Mouse (Mus musculus) heart, embryonic 15.5 days (tissue): ENCODE results near the gene Tmem62. TPM values are rescaled to one million over a fixed set of nuclear protein-coding genes. Genes with fewer than 3 reads are reported as not detected.
A peak's percentile ranks its signal among the peaks of the same experiment; 100 is the strongest.
"Not testable (repeated sequence)": the region's sequence is repeated elsewhere in the genome, so short reads cannot be mapped to it uniquely, and the experiment has no call there.

Experiments
- ATAC-seq: fragments of 200-750 bp; cut with Nextera tagmentation; replicated peaks from 2 replicates; pipeline ENCODE4 v1.8.0; 2017; ENCODE audit warnings: low read depth, moderate TSS enrichment; ENCODE audit not compliant: insufficient number of reproducible peaks, insufficient read depth, low FRiP score
- H3K27ac ChIP-seq: fragments of 300-500 bp; sonication (generic); 2 replicates; pipeline ENCODE4 v1.5.1; 2015; ENCODE audit warnings: mild to moderate bottlenecking, inconsistent platforms
- H3K27me3 ChIP-seq: fragments of 300-500 bp; sonication (generic); 2 replicates; pipeline ENCODE4 v1.6.1; 2015; ENCODE audit warnings: inconsistent platforms
- H3K36me3 ChIP-seq: fragments of 300-500 bp; sonication (generic); 2 replicates; pipeline ENCODE4 v1.6.1; 2015; ENCODE audit warnings: mild to moderate bottlenecking, inconsistent platforms
- H3K4me1 ChIP-seq: fragments of 300-500 bp; sonication (generic); replicated peaks from 2 replicates; pipeline ENCODE4 v1.6.1; 2015; ENCODE audit warnings: inconsistent platforms
- H3K4me2 ChIP-seq: fragments of 300-500 bp; sonication (generic); 2 replicates; pipeline ENCODE4 v1.6.1; 2015; ENCODE audit warnings: inconsistent platforms, mild to moderate bottlenecking, moderate library complexity
- H3K4me3 ChIP-seq: fragments of 300-500 bp; sonication (generic); 2 replicates; pipeline ENCODE4 v1.5.1; 2015; ENCODE audit warnings: mild to moderate bottlenecking, inconsistent platforms
- H3K9ac ChIP-seq: fragments of 300-500 bp; sonication (generic); 2 replicates; pipeline ENCODE4 v1.6.1; 2015; ENCODE audit warnings: mild to moderate bottlenecking, inconsistent platforms
- H3K9me3 ChIP-seq: fragments of 300-500 bp; sonication (generic); replicated peaks from 2 replicates; pipeline ENCODE4 v1.6.1; 2016; ENCODE audit warnings: inconsistent platforms
- whole genome bisulfite sequencing: fragments of 180-500 bp; shearing (Covaris S2); methylation state at CpG from one replicate; pipeline ENCODE4 v1.1.7; 2015; ENCODE audit warnings: mixed read lengths; 5-methylcytosine and 5-hydroxymethylcytosine counted together
- polyA plus RNA-seq: library from polyadenylated mRNA; unstranded; fragments of >200 nt; fragmentation: Nextera tagmentation; extraction: Ambion mirVana; gene quantifications from 2 replicates; pipeline ENCODE4 v1.2.1, GENCODE M21; 2015

Tmem62 gene
- polyA plus RNA-seq, 1 experiment from 2014 or later: 2.8 TPM

DNA sequence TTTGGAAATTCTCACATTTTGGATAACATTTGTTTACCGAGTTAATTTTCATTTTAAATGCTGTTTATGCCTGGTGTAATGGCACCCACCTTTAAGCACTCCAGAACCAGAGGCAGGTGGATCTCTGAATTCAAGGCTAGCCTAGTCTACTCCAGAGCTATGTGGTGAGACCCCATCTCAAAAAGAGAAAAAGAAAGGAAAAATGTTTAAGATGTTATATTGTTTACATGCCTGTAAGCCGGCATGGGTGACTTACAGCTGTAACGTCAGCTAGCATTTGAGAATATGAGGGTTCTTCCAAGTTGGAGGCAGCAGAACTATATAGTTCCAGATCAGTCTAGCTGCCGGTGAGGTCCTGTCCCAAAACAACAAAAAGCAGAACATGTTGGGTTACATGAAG, 5.1 kb upstream of the Tmem62 start:
- Histone ChIP-seq H3K36me3 (no peaks in the 10 kb centered on the region), H3K9me3 (no peaks in the 10 kb centered on the region), H3K4me3 (no peak overlapping the region), H3K4me1 (peaks cover 14% of the 10 kb centered on the region), H3K4me2 (no peak overlapping the region), H3K9ac (no peak overlapping the region), H3K27me3 (no peaks in the 10 kb centered on the region), H3K27ac (no peak overlapping the region)
- WGBS: 84% methylated on average over 4 of the region's 4 CpGs
- ATAC-seq: no peak

GRCm38 (mm10) chr2:120972257-120972656, 4.6 kb upstream of the Tmem62 start:
- H3K9me3 ChIP-seq, ATAC-seq, H3K36me3 ChIP-seq, H3K27me3 ChIP-seq, H3K4me2 ChIP-seq, H3K4me3 ChIP-seq, H3K27ac ChIP-seq, H3K9ac ChIP-seq: not testable (repeated sequence)
- 94% methylated on average over 8 of the region's 8 CpGs for WGBS
- H3K4me1 ChIP-seq: peaks cover 16% of the 10 kb centered on the region

- no peak for ATAC-seq
- Histone ChIP-seq H3K4me1 (peaks cover 16% of the 10 kb centered on the region), H3K27me3 (no peaks in the 10 kb centered on the region), H3K4me2 (no peak overlapping the region), H3K36me3 (no peaks in the 10 kb centered on the region), H3K4me3 (no peak overlapping the region), H3K9ac (no peak overlapping the region), H3K27ac (no peak overlapping the region), H3K9me3 (no peaks in the 10 kb centered on the region)
- 21% methylated on average over 5 of the region's 5 CpGs for WGBS
Measured at GRCm38 (mm10) chr2:120972964-120973363, 3.9 kb upstream of the Tmem62 start.

DNA sequence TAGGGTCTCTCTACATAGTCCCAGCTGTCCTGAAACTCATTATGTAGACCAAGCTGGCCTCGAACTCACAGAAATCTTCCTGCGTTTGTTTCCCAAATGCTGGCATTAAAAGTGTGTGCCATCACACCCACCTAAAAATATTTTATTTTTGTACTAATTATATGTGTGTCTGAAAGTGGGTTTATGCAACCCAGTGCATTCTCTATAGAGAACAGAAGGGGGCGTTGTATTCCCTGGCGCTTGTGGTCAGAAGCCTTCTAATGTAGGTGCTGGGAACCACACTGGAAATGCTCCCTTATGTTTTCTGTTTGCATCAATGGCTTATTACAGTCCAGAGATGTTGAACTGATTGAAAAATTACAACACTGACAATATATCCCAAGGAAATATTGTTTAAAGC, 509 bp upstream of the Tmem62 start:
- Histone ChIP-seq H3K9me3 (no peaks in the 10 kb centered on the region), H3K36me3 (no peaks in the 10 kb centered on the region), H3K4me2 (0 out of 2 replicates have a peak overlapping the region, but pooled peaks have one; percentile 19), H3K4me1 (peaks cover 6% of the 10 kb centered on the region; the same call in 1 of the 2 replicates), H3K27ac (no peak overlapping the region), H3K4me3 (0 out of 2 replicates have a peak overlapping the region, but pooled peaks have one; percentile 14), H3K9ac (no peak overlapping the region), H3K27me3 (no peaks in the 10 kb centered on the region)
- ATAC-seq: no peak
- WGBS: 57% methylated on average over 4 of the region's 4 CpGs

DNA sequence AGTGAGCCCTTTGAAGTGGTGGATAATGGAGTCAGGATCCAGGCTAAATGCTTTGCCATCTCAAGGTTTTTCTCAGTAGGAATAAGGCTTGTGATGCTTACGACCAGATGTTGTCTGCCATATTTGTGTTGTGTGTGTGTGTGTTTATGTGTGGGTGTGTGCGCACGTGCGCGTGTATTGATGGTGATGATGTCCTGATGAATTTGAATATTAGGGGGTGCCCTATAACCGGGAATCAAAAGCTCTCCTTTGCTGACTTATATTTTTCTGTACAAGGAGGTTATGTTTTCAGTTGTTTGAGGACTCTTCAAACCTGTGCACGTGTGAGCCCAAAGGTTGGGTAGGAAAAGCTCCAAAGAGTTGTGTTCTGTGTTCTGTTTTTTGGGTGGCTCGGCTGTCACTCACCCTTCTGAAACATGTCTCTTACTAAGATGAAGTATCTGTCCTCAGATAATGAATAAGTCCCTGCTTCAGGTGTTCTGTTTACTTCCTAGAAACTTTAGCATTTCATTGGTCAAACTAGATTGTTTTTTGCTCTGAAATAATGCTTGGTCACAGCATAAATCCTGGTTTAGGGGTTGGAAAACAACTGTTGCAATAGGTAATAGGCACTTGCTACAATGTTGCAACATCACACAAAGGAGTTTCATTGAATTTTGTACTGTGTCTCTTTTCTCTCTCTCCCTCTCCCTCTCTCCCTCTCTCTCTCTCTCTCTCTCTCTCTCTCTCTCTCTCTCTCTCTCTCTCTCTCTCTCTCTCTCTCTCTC, 1.3 kb downstream of the Tmem62 start:
- Histone ChIP-seq H3K4me2 (peak overlapping the region; percentile 97), H3K9ac (peak overlapping the region; percentile 83; the same call in 1 of the 2 replicates), H3K36me3 (no peaks in the 10 kb centered on the region), H3K9me3 (no peaks in the 10 kb centered on the region), H3K27me3 (no peaks in the 10 kb centered on the region), H3K4me1 (peaks cover 3% of the 10 kb centered on the region; the same call in 1 of the 2 replicates), H3K27ac (no peak overlapping the region), H3K4me3 (peak overlapping the region; percentile 87)
- 81% methylated on average over 8 of the region's 8 CpGs for WGBS
- ATAC-seq: no peak

DNA sequence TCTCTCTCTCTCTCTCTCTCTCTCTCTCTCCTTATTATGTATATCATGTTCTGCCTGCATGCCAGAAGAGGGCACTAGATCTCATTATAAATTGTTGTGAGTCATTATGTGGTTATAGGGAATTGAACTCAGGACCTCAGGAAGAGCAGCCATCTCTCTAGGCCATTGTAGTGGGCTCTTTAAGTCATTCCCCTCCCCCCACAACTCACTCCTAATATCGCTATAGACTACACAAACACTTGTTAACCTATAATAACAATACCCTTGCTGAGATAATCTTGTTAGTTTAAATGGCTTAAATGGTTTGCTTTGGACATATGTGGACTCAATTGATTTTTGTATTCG, 1.8 kb downstream of the Tmem62 start:
- H3K4me2 ChIP-seq: no peak overlapping the region
- ATAC-seq: no peak
- no peaks in the 10 kb centered on the region for H3K9me3 ChIP-seq
- no peak overlapping the region for H3K27ac ChIP-seq
- H3K36me3 ChIP-seq: no peaks in the 10 kb centered on the region
- 50% methylated on average over 2 of the region's 2 CpGs for WGBS
- H3K27me3 ChIP-seq: no peaks in the 10 kb centered on the region
- no peak overlapping the region for H3K9ac ChIP-seq
- H3K4me1 ChIP-seq: peaks cover 3% of the 10 kb centered on the region; the same call in 1 of the 2 replicates
- no peak overlapping the region for H3K4me3 ChIP-seq

GRCm38 (mm10) chr2:120979819-120980218, 3.0 kb downstream of the Tmem62 start:
- 71% methylated on average over 1 of the region's 1 CpGs for WGBS
- H3K27me3 ChIP-seq: no peaks in the 10 kb centered on the region
- peaks cover 3% of the 10 kb centered on the region; the same call in 1 of the 2 replicates for H3K4me1 ChIP-seq
- no peak overlapping the region for H3K4me3 ChIP-seq
- no peak overlapping the region for H3K4me2 ChIP-seq
- no peaks in the 10 kb centered on the region for H3K36me3 ChIP-seq
- ATAC-seq: no peak
- H3K27ac ChIP-seq: no peak overlapping the region
- no peaks in the 10 kb centered on the region for H3K9me3 ChIP-seq
- H3K9ac ChIP-seq: no peak overlapping the region

DNA sequence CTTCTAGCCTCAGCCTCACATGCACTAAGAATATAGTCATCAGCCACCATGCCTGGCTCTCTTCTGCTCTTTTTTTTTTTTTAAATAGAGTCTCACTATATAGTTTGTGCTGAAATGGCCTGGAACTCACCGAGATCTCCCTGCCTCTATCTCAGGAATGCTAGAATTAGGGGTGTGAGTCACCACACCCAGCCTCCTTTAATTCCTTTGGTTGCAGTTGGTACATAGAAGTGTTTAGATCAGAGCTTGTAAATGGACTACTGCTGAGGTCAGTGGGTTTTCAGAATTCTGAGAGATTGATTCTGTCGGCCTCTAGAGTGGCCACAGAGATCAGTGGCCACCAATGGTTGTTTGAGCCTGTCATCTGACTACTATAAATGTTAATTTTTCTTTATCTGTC, 4.0 kb downstream of the Tmem62 start:
- no peak for ATAC-seq
- Histone ChIP-seq H3K4me2 (no peak overlapping the region), H3K9me3 (no peaks in the 10 kb centered on the region), H3K4me1 (peaks cover 3% of the 10 kb centered on the region; the same call in 1 of the 2 replicates), H3K9ac (no peak overlapping the region), H3K27me3 (no peaks in the 10 kb centered on the region), H3K4me3 (no peak overlapping the region), H3K27ac (no peak overlapping the region), H3K36me3 (no peaks in the 10 kb centered on the region)
- 39% methylated on average over 2 of the region's 2 CpGs for WGBS

GRCm38 (mm10) chr2:120983611-120984010, 6.8 kb downstream of the Tmem62 start:
- no peak for ATAC-seq
- no peak overlapping the region for H3K4me2 ChIP-seq
- H3K27me3 ChIP-seq: no peaks in the 10 kb centered on the region
- 34% methylated on average over 2 of the region's 2 CpGs for WGBS
- no peaks in the 10 kb centered on the region for H3K36me3 ChIP-seq
- H3K27ac ChIP-seq: no peak overlapping the region
- no peaks in the 10 kb centered on the region for H3K9me3 ChIP-seq
- no peaks in the 10 kb centered on the region for H3K4me1 ChIP-seq
- no peak overlapping the region for H3K9ac ChIP-seq
- H3K4me3 ChIP-seq: no peak overlapping the region

DNA sequence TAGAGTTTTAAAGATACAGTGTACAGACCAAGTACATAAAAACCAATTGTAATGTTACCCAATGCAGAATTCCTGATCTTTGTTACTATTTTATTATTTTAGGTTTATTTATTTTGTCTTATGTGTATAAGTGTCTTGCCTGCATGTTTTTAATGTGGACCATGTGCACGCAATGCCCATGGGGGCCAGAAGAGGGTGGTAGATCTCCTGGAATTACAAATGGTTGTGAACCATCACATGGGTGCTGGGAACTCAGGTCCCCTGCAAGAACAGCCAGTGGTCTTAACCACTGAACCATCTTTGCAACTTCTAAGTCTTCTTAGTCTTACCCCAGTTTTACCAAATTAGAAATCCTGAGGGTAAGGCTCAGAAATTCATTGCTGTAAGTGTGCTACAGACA, 8.4 kb downstream of the Tmem62 start:
- 75% methylated on average over 1 of the region's 1 CpGs for WGBS
- H3K27ac ChIP-seq: no peak overlapping the region
- no peak overlapping the region for H3K9ac ChIP-seq
- no peaks in the 10 kb centered on the region for H3K9me3 ChIP-seq
- H3K4me1 ChIP-seq: no peaks in the 10 kb centered on the region
- no peaks in the 10 kb centered on the region for H3K36me3 ChIP-seq
- no peaks in the 10 kb centered on the region for H3K27me3 ChIP-seq
- ATAC-seq: no peak
- no peak overlapping the region for H3K4me2 ChIP-seq
- no peak overlapping the region for H3K4me3 ChIP-seq

GRCm38 (mm10) chr2:120991196-120991595, 14.4 kb downstream of the Tmem62 start:
- Histone ChIP-seq H3K4me2 (no peak overlapping the region), H3K4me1 (no peaks in the 10 kb centered on the region), H3K4me3 (no peak overlapping the region), H3K9me3 (no peaks in the 10 kb centered on the region), H3K27ac (no peak overlapping the region), H3K9ac (no peak overlapping the region), H3K36me3 (no peaks in the 10 kb centered on the region), H3K27me3 (no peaks in the 10 kb centered on the region)
- WGBS: 72% methylated on average over 4 of the region's 4 CpGs
- no peak for ATAC-seq

GRCm38 (mm10) chr2:120996607-120997006, 19.8 kb downstream of the Tmem62 start:
- not testable (repeated sequence) for H3K27me3 ChIP-seq, H3K4me3 ChIP-seq, H3K4me1 ChIP-seq, H3K36me3 ChIP-seq, ATAC-seq, H3K4me2 ChIP-seq, H3K9ac ChIP-seq, H3K27ac ChIP-seq, H3K9me3 ChIP-seq
- 77% methylated on average over 1 of the region's 1 CpGs for WGBS
